Comparison of ENCODE assay signal across 8 mouse cellular contexts in the genomic region with DNA sequence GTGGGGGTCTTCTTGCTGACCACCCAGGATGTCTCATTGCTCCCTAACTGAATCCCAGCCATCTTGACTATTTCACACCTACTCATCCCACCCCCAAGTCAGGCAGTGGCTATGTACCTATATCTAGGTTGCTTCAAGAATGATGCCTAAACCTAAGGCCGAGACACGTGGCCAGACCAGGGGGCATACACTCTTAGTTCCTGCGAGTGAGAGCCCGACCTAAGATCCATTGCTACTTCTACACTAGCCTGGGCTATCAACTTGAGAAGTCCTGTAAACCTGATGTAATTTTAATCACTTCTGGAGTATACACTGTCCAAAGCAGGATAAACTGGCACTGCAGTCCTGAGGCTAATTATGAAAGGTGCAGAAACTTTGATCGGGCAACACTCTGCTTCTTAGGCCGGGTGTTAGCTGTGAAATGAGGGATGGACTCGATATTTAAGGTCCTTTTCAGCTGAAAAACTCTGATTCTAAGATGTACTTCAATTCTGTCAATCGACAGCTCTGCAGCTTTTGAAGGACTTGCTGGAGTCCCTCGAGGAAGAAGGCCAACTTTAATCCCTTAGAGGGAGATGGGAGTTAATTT. TPM values are rescaled to one million over a fixed set of nuclear protein-coding genes. Genes with fewer than 3 reads are reported as not detected.
DNase-seq lines count a peak whose midpoint lies in the region; ATAC-seq and TF ChIP-seq lines count a peak whose summit lies in the region.

No protein-coding gene starts in this region.

- no peak for ATAC-seq in heart, embryonic 14.5 days (ENCODE audit: insufficient number of reproducible peaks, insufficient read depth, low FRiP score, low read depth)
- no peak for ATAC-seq in embryonic facial prominence, embryonic 15.5 days (ENCODE audit: insufficient number of reproducible peaks, low FRiP score, low TSS enrichment, low read depth)
- no peak for ATAC-seq in limb, embryonic 15.5 days (ENCODE audit: insufficient number of reproducible peaks, low FRiP score, low TSS enrichment, low read depth)
- no peak for ATAC-seq in stomach, postnatal 0 days (ENCODE audit: low FRiP score, low TSS enrichment)

- H3K27ac ChIP-seq in heart, embryonic 14.5 days (replicated peaks in 1 of 2; ENCODE audit: control insufficient read depth in 1 of 2, insufficient read depth in 1 of 2, low read depth in 2 of 2, low read length in 2 of 2), result peak overlapping the region; percentile 98 to 100
- H3K27ac ChIP-seq in CH12.LX (ENCODE audit: insufficient read depth, low read depth), result peak overlapping the region; percentile 55
- peak overlapping the region; percentile 100 for H3K27ac ChIP-seq in embryonic facial prominence, embryonic 15.5 days (replicated peaks)
- H3K27ac ChIP-seq in limb, embryonic 15.5 days, result peak overlapping the region; percentile 100
- peak overlapping the region; percentile 100 for H3K27ac ChIP-seq in stomach, postnatal 0 days (replicated peaks)

- DNase-seq in heart, adult 9 months (ENCODE audit: low spot score in 2 of 2), result no peak
- no peak for DNase-seq in CH12.LX (ENCODE audit: extremely low read depth)
- DNase-seq in stomach, postnatal 0 days (ENCODE audit: low spot score), result no peak
- DNase-seq in urinary bladder, adult 2 months (ENCODE audit: low spot score), result no peak
- DNase-seq in right cerebral cortex, postnatal 25 days, result no peak

- no peak for TF ChIP-seq RAD21 in CH12.LX (IDR thresholded peaks at IDR 0.05; ENCODE audit: low read depth, low read length)

- 7% methylated on average over 9 of the region's 9 CpGs for WGBS in heart, embryonic 14.5 days
- WGBS in embryonic facial prominence, embryonic 15.5 days, result 10% methylated on average over 9 of the region's 9 CpGs
- 6% methylated on average over 9 of the region's 9 CpGs for WGBS in limb, embryonic 15.5 days
- 15% methylated on average over 9 of the region's 9 CpGs for WGBS in stomach, postnatal 0 days

- H3K4me2 ChIP-seq in heart, embryonic 14.5 days (ENCODE audit: low read length), result peak overlapping the region; percentile 96
- H3K4me2 ChIP-seq in CH12.LX (ENCODE audit: insufficient read depth, low read depth, poor library complexity, severe bottlenecking), result peak overlapping the region; percentile 88
- H3K4me2 ChIP-seq in embryonic facial prominence, embryonic 15.5 days (replicated peaks), result peak overlapping the region; percentile 76
- peak overlapping the region; percentile 73 for H3K4me2 ChIP-seq in limb, embryonic 15.5 days
- H3K4me2 ChIP-seq in stomach, postnatal 0 days (replicated peaks; ENCODE audit: low read depth), result peak overlapping the region; percentile 68

- no peak for TF ChIP-seq EP300 in CH12.LX (IDR thresholded peaks at IDR 0.05; ENCODE audit: low read length)
- no peak for TF ChIP-seq EP300 in stomach, postnatal 0 days (optimal IDR thresholded peaks at IDR 0.05)

- peaks cover 11 to 41% of the 10 kb centered on the region in 2 experiments for H3K4me1 ChIP-seq in heart, embryonic 14.5 days (ENCODE audit: control insufficient read depth in 2 of 2, insufficient read depth in 2 of 2, low read length in 2 of 2)
- H3K4me1 ChIP-seq in CH12.LX (ENCODE audit: control insufficient read depth in 1 of 2, insufficient read depth in 2 of 2), result peaks cover 0 to 47% of the 10 kb centered on the region in 2 experiments; a peak in 3 of 4 replicates
- H3K4me1 ChIP-seq in embryonic facial prominence, embryonic 15.5 days, result peaks cover 41% of the 10 kb centered on the region
- peaks cover 42% of the 10 kb centered on the region for H3K4me1 ChIP-seq in limb, embryonic 15.5 days
- 0 out of 2 replicates have a peak, but pooled peaks cover 2% of the 10 kb centered on the region for H3K4me1 ChIP-seq in stomach, postnatal 0 days (replicated peaks; ENCODE audit: control insufficient read depth, insufficient read depth)

- peak overlapping the region; percentile 90 to 96 for H3K4me3 ChIP-seq in heart, embryonic 14.5 days (ENCODE audit: control insufficient read depth in 1 of 2, insufficient read depth in 1 of 2, low read depth in 1 of 2, low read length in 2 of 2)
- peak overlapping the region; percentile 75 to 99 (median 76) for H3K4me3 ChIP-seq in CH12.LX (replicated peaks in 1 of 3; ENCODE audit: low read depth in 2 of 3, low read length in 2 of 3, poor library complexity in 1 of 3)
- H3K4me3 ChIP-seq in embryonic facial prominence, embryonic 15.5 days (replicated peaks), result peak overlapping the region; percentile 93
- H3K4me3 ChIP-seq in limb, embryonic 15.5 days, result peak overlapping the region; percentile 98
- peak overlapping the region; percentile 96 for H3K4me3 ChIP-seq in stomach, postnatal 0 days (ENCODE audit: low read depth, low read length)

- no peak for TF ChIP-seq CTCF in CH12.LX (conservative IDR thresholded peaks at IDR 0.05 in 1 of 2, IDR thresholded peaks at IDR 0.05 in 1 of 2; ENCODE audit: low read depth in 2 of 2, low read length in 2 of 2)
- no peak for TF ChIP-seq CTCF in stomach, postnatal 0 days (IDR thresholded peaks at IDR 0.05; ENCODE audit: low read depth)

- no peaks in the 10 kb centered on the region for H3K9me3 ChIP-seq in heart, embryonic 14.5 days (ENCODE audit: control insufficient read depth, low read length)
- no peaks in the 10 kb centered on the region for H3K9me3 ChIP-seq in CH12.LX (replicated peaks; ENCODE audit: low read length)
- no peaks in the 10 kb centered on the region for H3K9me3 ChIP-seq in embryonic facial prominence, embryonic 15.5 days (replicated peaks)
- H3K9me3 ChIP-seq in limb, embryonic 15.5 days, result no peaks in the 10 kb centered on the region
- H3K9me3 ChIP-seq in stomach, postnatal 0 days (ENCODE audit: control insufficient read depth, low read length), result no peaks in the 10 kb centered on the region

- in situ Hi-C loops in CH12.LX (cut with MboI; ENCODE audit: low pct_ligation_motif_present, low pct_unique_long_range_greater_than_20kb, low sequenced_read_pairs), result loop anchor here (10.0 kb wide), 1 partner anchor 227 kb away; no protein-coding TSS in a partner anchor

- dilution Hi-C loops in CH12.LX (cut with MboI; ENCODE audit: extremely low pct_ligation_motif_present, extremely low pct_unique_long_range_greater_than_20kb, low sequenced_read_pairs), result no loop called here

- H3K36me3 ChIP-seq in heart, embryonic 14.5 days (ENCODE audit: control insufficient read depth, insufficient read depth, low read length), result no peaks in the 10 kb centered on the region
- H3K36me3 ChIP-seq in CH12.LX (replicated peaks in 1 of 2; ENCODE audit: control insufficient read depth in 1 of 2, insufficient read depth in 1 of 2, low read length in 1 of 2), result peaks cover 0 to 10% of the 10 kb centered on the region in 2 experiments
- no peaks in the 10 kb centered on the region for H3K36me3 ChIP-seq in embryonic facial prominence, embryonic 15.5 days
- H3K36me3 ChIP-seq in limb, embryonic 15.5 days, result no peaks in the 10 kb centered on the region
- H3K36me3 ChIP-seq in stomach, postnatal 0 days (ENCODE audit: control insufficient read depth, insufficient read depth, low read length), result no peaks in the 10 kb centered on the region

- peak; percentile 29; the same call in 1 of the 2 replicates for TF ChIP-seq POLR2A in CH12.LX (IDR thresholded peaks at IDR 0.05; ENCODE audit: low read depth, low read length)

- peaks cover 77% of the 10 kb centered on the region for H3K79me2 ChIP-seq in CH12.LX (replicated peaks; ENCODE audit: control insufficient read depth, extremely low read depth, insufficient read depth, poor library complexity, severe bottlenecking)

- no peaks in the 10 kb centered on the region for H3K27me3 ChIP-seq in heart, embryonic 14.5 days (ENCODE audit: control insufficient read depth, insufficient read depth, low read length)
- no peaks in the 10 kb centered on the region for H3K27me3 ChIP-seq in CH12.LX (replicated peaks)
- no peaks in the 10 kb centered on the region for H3K27me3 ChIP-seq in embryonic facial prominence, embryonic 15.5 days
- no peaks in the 10 kb centered on the region for H3K27me3 ChIP-seq in limb, embryonic 15.5 days
- H3K27me3 ChIP-seq in stomach, postnatal 0 days (ENCODE audit: control insufficient read depth, insufficient read depth, low read length), result no peaks in the 10 kb centered on the region

- H3K9ac ChIP-seq in heart, embryonic 14.5 days (ENCODE audit: low read length), result peak overlapping the region; percentile 99
- peak overlapping the region; percentile 96 for H3K9ac ChIP-seq in CH12.LX (ENCODE audit: insufficient read depth, low read depth)
- peak overlapping the region; percentile 98 for H3K9ac ChIP-seq in embryonic facial prominence, embryonic 15.5 days
- peak overlapping the region; percentile 99; the same call in 1 of the 2 replicates for H3K9ac ChIP-seq in limb, embryonic 15.5 days
- H3K9ac ChIP-seq in stomach, postnatal 0 days (ENCODE audit: low read length), result peak overlapping the region; percentile 98; the same call in 1 of the 2 replicates

RNA-seq across cellular contexts. Expression of a gene that starts 1.1 kb away (rescaled TPM):
- 12.1 and 14.4 TPM in 2 replicates for polyA plus RNA-seq in heart, embryonic 14.5 days (2014; fragmentation: Nextera tagmentation; extraction: Ambion mirVana)
- total RNA-seq in CH12.LX (2012; rRNA removed), result 7.3 TPM in 2 replicates
- total RNA-seq in CH12.LX (2014; rRNA removed), result 6.6 and 7.2 TPM in 2 replicates
- 8.5 and 18.7 TPM in 2 replicates for polyA plus RNA-seq in CH12.LX (2012; ENCODE audit: insufficient read length, low read depth)
- 16.1 and 19.4 TPM in 2 replicates for polyA plus RNA-seq in embryonic facial prominence, embryonic 15.5 days (2015; fragmentation: Nextera tagmentation; extraction: Ambion mirVana)
- polyA plus RNA-seq in limb, embryonic 15.5 days (2015; fragmentation: Nextera tagmentation; extraction: Ambion mirVana), result 16.9 and 18.1 TPM in 2 replicates
- 7.0 and 7.4 TPM in 2 replicates for polyA plus RNA-seq in stomach, postnatal 0 days (2015; fragmentation: Nextera tagmentation; extraction: Ambion mirVana)
- 11.2 and 13.5 TPM in 2 replicates for polyA plus RNA-seq in urinary bladder, adult 2 months (2012; rRNA removed)

RNA-seq across cellular contexts. Expression of a gene that starts 1.8 kb away (rescaled TPM):
- 8.0 and 8.8 TPM in 2 replicates for polyA plus RNA-seq in heart, embryonic 14.5 days (2014; fragmentation: Nextera tagmentation; extraction: Ambion mirVana)
- total RNA-seq in CH12.LX (2012; rRNA removed) (6.4 and 7.5 TPM in 2 replicates), CH12.LX (2014; rRNA removed) (22.0 and 24.9 TPM in 2 replicates)
- 16.0 and 17.1 TPM in 2 replicates for polyA plus RNA-seq in CH12.LX (2012; ENCODE audit: insufficient read length, low read depth)
- polyA plus RNA-seq in embryonic facial prominence, embryonic 15.5 days (2015; fragmentation: Nextera tagmentation; extraction: Ambion mirVana), result 9.4 and 9.8 TPM in 2 replicates
- polyA plus RNA-seq in limb, embryonic 15.5 days (2015; fragmentation: Nextera tagmentation; extraction: Ambion mirVana), result 9.6 and 10.0 TPM in 2 replicates
- polyA plus RNA-seq in stomach, postnatal 0 days (2015; fragmentation: Nextera tagmentation; extraction: Ambion mirVana), result 4.8 and 5.0 TPM in 2 replicates
- polyA plus RNA-seq in urinary bladder, adult 2 months (2012; rRNA removed), result 5.9 and 6.3 TPM in 2 replicates

RNA-seq across cellular contexts. Expression of a gene that starts 35.7 kb away (rescaled TPM):
- polyA plus RNA-seq in heart, embryonic 14.5 days (2014; fragmentation: Nextera tagmentation; extraction: Ambion mirVana), result 14.8 and 15.6 TPM in 2 replicates
- 4.7 and 5.3 TPM in 2 replicates for total RNA-seq in CH12.LX (2012; rRNA removed)
- 3.4 and 3.6 TPM in 2 replicates for total RNA-seq in CH12.LX (2014; rRNA removed)
- polyA plus RNA-seq in CH12.LX (2012; ENCODE audit: insufficient read length, low read depth), result 3.4 and 3.8 TPM in 2 replicates
- 13.3 and 18.4 TPM in 2 replicates for polyA plus RNA-seq in embryonic facial prominence, embryonic 15.5 days (2015; fragmentation: Nextera tagmentation; extraction: Ambion mirVana)
- polyA plus RNA-seq in limb, embryonic 15.5 days (2015; fragmentation: Nextera tagmentation; extraction: Ambion mirVana), result 11.8 and 13.0 TPM in 2 replicates
- polyA plus RNA-seq in stomach, postnatal 0 days (2015; fragmentation: Nextera tagmentation; extraction: Ambion mirVana), result 18.8 and 18.9 TPM in 2 replicates
- 52.9 and 65.7 TPM in 2 replicates for polyA plus RNA-seq in urinary bladder, adult 2 months (2012; rRNA removed)

RNA-seq across cellular contexts. Expression of a gene that starts 43.6 kb away (rescaled TPM):
- 4.2 and 5.3 TPM in 2 replicates for polyA plus RNA-seq in heart, embryonic 14.5 days (2014; fragmentation: Nextera tagmentation; extraction: Ambion mirVana)
- total RNA-seq in CH12.LX (2012; rRNA removed) (0.38 and 0.67 TPM in 2 replicates), CH12.LX (2014; rRNA removed) (0.27 and 0.32 TPM in 2 replicates)
- polyA plus RNA-seq in CH12.LX (2012; ENCODE audit: insufficient read length, low read depth), result 0.76 and 0.89 TPM in 2 replicates
- 1.0 and 1.1 TPM in 2 replicates for polyA plus RNA-seq in embryonic facial prominence, embryonic 15.5 days (2015; fragmentation: Nextera tagmentation; extraction: Ambion mirVana)
- 1.0 and 1.2 TPM in 2 replicates for polyA plus RNA-seq in limb, embryonic 15.5 days (2015; fragmentation: Nextera tagmentation; extraction: Ambion mirVana)
- 2.0 and 2.2 TPM in 2 replicates for polyA plus RNA-seq in stomach, postnatal 0 days (2015; fragmentation: Nextera tagmentation; extraction: Ambion mirVana)
- 4.6 and 7.6 TPM in 2 replicates for polyA plus RNA-seq in urinary bladder, adult 2 months (2012; rRNA removed)

RNA-seq across cellular contexts. Expression of a gene that starts 49.0 kb away (rescaled TPM):
- 2.4 and 3.9 TPM in 2 replicates for polyA plus RNA-seq in heart, embryonic 14.5 days (2014; fragmentation: Nextera tagmentation; extraction: Ambion mirVana)
- not detected in 2 replicates for total RNA-seq in CH12.LX (2012; rRNA removed)
- total RNA-seq in CH12.LX (2014; rRNA removed), result not detected in 2 replicates
- not detected in 2 replicates for polyA plus RNA-seq in CH12.LX (2012; ENCODE audit: insufficient read length, low read depth)
- polyA plus RNA-seq in embryonic facial prominence, embryonic 15.5 days (2015; fragmentation: Nextera tagmentation; extraction: Ambion mirVana), result 7.3 and 15.0 TPM in 2 replicates
- polyA plus RNA-seq in limb, embryonic 15.5 days (2015; fragmentation: Nextera tagmentation; extraction: Ambion mirVana), result 3.4 and 4.0 TPM in 2 replicates
- polyA plus RNA-seq in stomach, postnatal 0 days (2015; fragmentation: Nextera tagmentation; extraction: Ambion mirVana), result 3.5 and 4.9 TPM in 2 replicates
- 11.8 TPM in 2 replicates for polyA plus RNA-seq in urinary bladder, adult 2 months (2012; rRNA removed)
